30 mouse cellular contexts compared by ENCODE assay signal in the genomic region with DNA sequence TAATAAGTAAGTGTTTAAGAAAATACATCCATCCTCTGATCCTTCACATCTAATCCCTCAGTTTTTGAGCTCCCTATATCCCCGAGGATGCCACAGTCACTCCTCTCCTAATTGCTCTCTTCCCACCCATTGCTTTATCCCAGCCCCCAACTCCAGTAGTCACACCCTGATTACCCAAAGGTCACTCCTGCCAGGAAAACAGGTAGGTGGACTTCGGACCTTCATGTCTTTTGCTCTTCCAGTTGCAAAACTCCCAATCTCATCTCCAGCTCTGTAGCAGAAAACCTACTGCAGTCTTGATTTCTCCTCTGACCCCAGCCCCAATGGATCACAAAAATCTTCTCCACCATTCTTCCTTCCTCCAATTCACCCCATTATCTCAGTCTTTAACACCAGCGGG.
"Had no signal": no experiment of that assay in that cellular context is flagged by ENCODE, and none has a peak within 500 bp of the region (broad histone marks: within the 10 kb centered on the region; RNA-seq: fewer than 3 reads in every experiment).

No protein-coding gene starts in this region.

- H3K27ac ChIP-seq: left cerebral cortex, adult 2 months; limb, embryonic 10.5 days; limb, embryonic 12.5 days; limb, embryonic 13.5 days; limb, embryonic 15.5 days; liver, embryonic 13.5 days; liver, embryonic 14.5 days; liver, embryonic 15.5 days; lung, embryonic 15.5 days; macrophage; midbrain, embryonic 10.5 days; midbrain, embryonic 12.5 days; midbrain, embryonic 13.5 days; midbrain, embryonic 15.5 days; neural tube, embryonic 12.5 days had no signal

- DNase-seq: left cerebral cortex, postnatal 4 days; liver, embryonic 13.5 days; lung, adult 18-20 months; lung, adult 2 months; lung, embryonic 14.5 days; lung, postnatal 10 days; lung, postnatal 14 days; lung, postnatal 36 days; lung, postnatal 4 days; midbrain, embryonic 14.5 days had no signal

- H3K36me3 ChIP-seq: limb, embryonic 10.5 days; limb, embryonic 12.5 days; limb, embryonic 13.5 days; limb, embryonic 15.5 days; liver, embryonic 13.5 days; liver, embryonic 15.5 days; lung, embryonic 15.5 days; midbrain, embryonic 10.5 days; midbrain, embryonic 12.5 days; midbrain, embryonic 13.5 days; midbrain, embryonic 15.5 days; neural tube, embryonic 12.5 days had no signal

- H3K27me3 ChIP-seq: limb, embryonic 12.5 days; limb, embryonic 13.5 days; limb, embryonic 15.5 days; liver, embryonic 13.5 days; liver, embryonic 15.5 days; lung, embryonic 15.5 days; megakaryocyte, embryonic 14.5 days; midbrain, embryonic 12.5 days; midbrain, embryonic 13.5 days; midbrain, embryonic 15.5 days; neural tube, embryonic 12.5 days had no signal

- H3K4me2 ChIP-seq: limb, embryonic 12.5 days; limb, embryonic 13.5 days; limb, embryonic 15.5 days; liver, embryonic 11.5 days; liver, embryonic 13.5 days; liver, embryonic 15.5 days; lung, embryonic 14.5 days; lung, embryonic 15.5 days; midbrain, embryonic 11.5 days; midbrain, embryonic 12.5 days; midbrain, embryonic 13.5 days; midbrain, embryonic 15.5 days; neural tube, embryonic 12.5 days had no signal

- H3K4me1 ChIP-seq: limb, embryonic 10.5 days; limb, embryonic 12.5 days; limb, embryonic 13.5 days; limb, embryonic 15.5 days; liver, embryonic 13.5 days; liver, embryonic 15.5 days; lung, embryonic 15.5 days; megakaryocyte, embryonic 14.5 days; midbrain, embryonic 10.5 days; midbrain, embryonic 12.5 days; midbrain, embryonic 13.5 days; midbrain, embryonic 15.5 days; neural tube, embryonic 12.5 days had no signal

- H3K4me3 ChIP-seq: left cerebral cortex, adult 2 months; limb, embryonic 10.5 days; limb, embryonic 12.5 days; limb, embryonic 13.5 days; limb, embryonic 15.5 days; liver, embryonic 13.5 days; liver, embryonic 15.5 days; lung, embryonic 15.5 days; megakaryocyte, embryonic 14.5 days; midbrain, embryonic 10.5 days; midbrain, embryonic 12.5 days; midbrain, embryonic 13.5 days; midbrain, embryonic 15.5 days; myocyte; neural tube, embryonic 12.5 days had no signal

- ATAC-seq: lung, postnatal 0 days; midbrain, embryonic 13.5 days; midbrain, embryonic 15.5 days; midbrain, embryonic 16.5 days had no signal

- H3K9me3 ChIP-seq: limb, embryonic 10.5 days; limb, embryonic 12.5 days; limb, embryonic 13.5 days; limb, embryonic 15.5 days; liver, embryonic 13.5 days; liver, embryonic 15.5 days; lung, embryonic 15.5 days; megakaryocyte, embryonic 14.5 days; midbrain, embryonic 10.5 days; midbrain, embryonic 12.5 days; midbrain, embryonic 13.5 days; midbrain, embryonic 15.5 days; neural tube, embryonic 12.5 days had no signal

- H3K9ac ChIP-seq: limb, embryonic 12.5 days; limb, embryonic 13.5 days; limb, embryonic 15.5 days; liver, embryonic 13.5 days; liver, embryonic 14.5 days; liver, embryonic 15.5 days; lung, embryonic 14.5 days; lung, embryonic 15.5 days; midbrain, embryonic 12.5 days; midbrain, embryonic 13.5 days; midbrain, embryonic 15.5 days; neural tube, embryonic 12.5 days had no signal
